Mouse (Mus musculus) embryonic facial prominence, embryonic 12.5 days (tissue): ENCODE measurements around the gene E030025P04Rik. TPM values are rescaled to one million over a fixed set of nuclear protein-coding genes. Genes with fewer than 3 reads are reported as not detected.

Source experiments
- ATAC-seq: fragments of 200-750 bp; cut with Nextera tagmentation; 2 replicates; pipeline ENCODE4 v1.8.0; 2017; ENCODE audit not compliant: insufficient number of reproducible peaks, insufficient read depth, low FRiP score, low TSS enrichment
- H3K27ac ChIP-seq: fragments of 300-500 bp; sonication (generic); 2 replicates; pipeline ENCODE4 v1.5.1; 2016; ENCODE audit warnings: mild to moderate bottlenecking
- H3K27me3 ChIP-seq: fragments of 300-500 bp; sonication (generic); 2 replicates; pipeline ENCODE4 v1.6.1; 2016; ENCODE audit warnings: mild to moderate bottlenecking, moderate library complexity
- H3K36me3 ChIP-seq: fragments of 300-500 bp; sonication (generic); 2 replicates; pipeline ENCODE4 v1.6.1; 2016; ENCODE audit warnings: mild to moderate bottlenecking
- H3K4me1 ChIP-seq: fragments of 300-500 bp; sonication (generic); 2 replicates; pipeline ENCODE4 v1.6.1; 2016
- H3K4me2 ChIP-seq: fragments of 300-500 bp; sonication (generic); replicated peaks from 2 replicates; pipeline ENCODE4 v1.6.1; 2016; ENCODE audit warnings: mild to moderate bottlenecking, moderate library complexity
- H3K4me3 ChIP-seq: fragments of 300-500 bp; sonication (generic); 2 replicates; pipeline ENCODE4 v1.5.1; 2016; ENCODE audit warnings: mild to moderate bottlenecking
- H3K9ac ChIP-seq: fragments of 300-500 bp; sonication (generic); 2 replicates; pipeline ENCODE4 v1.6.1; 2016; ENCODE audit warnings: mild to moderate bottlenecking, moderate library complexity
- H3K9me3 ChIP-seq: fragments of 300-500 bp; sonication (generic); 2 replicates; pipeline ENCODE4 v1.6.1; 2016; ENCODE audit warnings: mild to moderate bottlenecking, moderate library complexity
- WGBS: fragments of 180-500 bp; shearing (Covaris S2); methylation state at CpG from one replicate; pipeline ENCODE4 v1.1.7; 2016; 5-methylcytosine and 5-hydroxymethylcytosine counted together
- polyA plus RNA-seq: library from polyadenylated mRNA; unstranded; fragments of >200 nt; fragmentation: Nextera tagmentation; extraction: Ambion mirVana; gene quantifications from 2 replicates; pipeline ENCODE4 v1.2.1, GENCODE M21; 2016

The E030025P04Rik gene
- polyA plus RNA-seq, 1 experiment from 2014 or later = not detected

GRCm38 (mm10) chr11:109144890-109145341 is 747 bp upstream of the E030025P04Rik start:
- H3K4me2 ChIP-seq = no peak overlapping the region
- no peaks in the 10 kb centered on the region for H3K27me3 ChIP-seq
- H3K9me3 ChIP-seq = no peaks in the 10 kb centered on the region
- H3K4me3 ChIP-seq = no peak overlapping the region
- 79% methylated on average over 7 of the region's 7 CpGs for WGBS
- H3K36me3 ChIP-seq = no peaks in the 10 kb centered on the region
- no peak overlapping the region for H3K9ac ChIP-seq
- H3K4me1 ChIP-seq = no peaks in the 10 kb centered on the region
- no peak for ATAC-seq
- no peak overlapping the region for H3K27ac ChIP-seq

- H3K4me1 ChIP-seq = no peaks in the 10 kb centered on the region
- no peaks in the 10 kb centered on the region for H3K27me3 ChIP-seq
- no peak overlapping the region for H3K4me2 ChIP-seq
- H3K9me3 ChIP-seq = no peaks in the 10 kb centered on the region
- WGBS = 62% methylated on average over 7 of the region's 7 CpGs
- no peak overlapping the region for H3K9ac ChIP-seq
- H3K36me3 ChIP-seq = no peaks in the 10 kb centered on the region
- no peak overlapping the region for H3K4me3 ChIP-seq
- no peak for ATAC-seq
- H3K27ac ChIP-seq = no peak overlapping the region
These were observed 17.7 kb downstream of the E030025P04Rik start for GRCm38 (mm10) chr11:109126482-109126881.

GRCm38 (mm10) chr11:109125451-109125850 is 18.7 kb downstream of the E030025P04Rik start:
- WGBS = 79% methylated on average over 5 of the region's 5 CpGs
- no peak overlapping the region for H3K27ac ChIP-seq
- H3K36me3 ChIP-seq = no peaks in the 10 kb centered on the region
- no peaks in the 10 kb centered on the region for H3K27me3 ChIP-seq
- no peak overlapping the region for H3K9ac ChIP-seq
- H3K4me2 ChIP-seq = no peak overlapping the region
- H3K4me3 ChIP-seq = no peak overlapping the region
- ATAC-seq = no peak
- no peaks in the 10 kb centered on the region for H3K9me3 ChIP-seq
- H3K4me1 ChIP-seq = no peaks in the 10 kb centered on the region

- 48% methylated on average over 3 of the region's 3 CpGs for WGBS
- no peaks in the 10 kb centered on the region for H3K4me1 ChIP-seq
- no peak overlapping the region for H3K4me2 ChIP-seq
- H3K36me3 ChIP-seq = no peaks in the 10 kb centered on the region
- H3K27me3 ChIP-seq = no peaks in the 10 kb centered on the region
- no peak overlapping the region for H3K4me3 ChIP-seq
- H3K9ac ChIP-seq = no peak overlapping the region
- H3K27ac ChIP-seq = no peak overlapping the region
- H3K9me3 ChIP-seq = no peaks in the 10 kb centered on the region
- no peak for ATAC-seq
These were observed 19.9 kb downstream of the E030025P04Rik start for GRCm38 (mm10) chr11:109124284-109124683.

- Histone ChIP-seq H3K27me3 (no peaks in the 10 kb centered on the region), H3K9ac (no peak overlapping the region), H3K4me3 (no peak overlapping the region), H3K4me2 (no peak overlapping the region), H3K4me1 (peaks cover 15% of the 10 kb centered on the region; the same call in 1 of the 2 replicates), H3K9me3 (no peaks in the 10 kb centered on the region), H3K36me3 (no peaks in the 10 kb centered on the region), H3K27ac (no peak overlapping the region)
- WGBS = 26% methylated on average over 11 of the region's 11 CpGs
- ATAC-seq = no peak
These were observed 34.3 kb downstream of the E030025P04Rik start for GRCm38 (mm10) chr11:109109826-109110346.

DNA sequence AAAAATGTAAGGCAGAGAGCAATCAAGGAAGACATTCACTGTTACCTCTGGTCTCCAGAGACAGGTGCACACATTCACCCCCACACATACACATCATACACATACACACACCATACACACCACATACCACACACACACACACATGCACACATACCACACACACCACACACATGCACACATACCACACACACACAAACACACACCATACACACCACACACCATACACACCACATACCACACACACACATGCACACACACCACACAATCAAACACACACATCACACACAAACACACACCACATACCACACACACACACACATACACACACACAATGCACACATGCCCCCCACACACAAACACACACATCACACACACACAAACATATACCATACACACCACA is 35.1 kb downstream of the E030025P04Rik start:
- no peaks in the 10 kb centered on the region for H3K27me3 ChIP-seq

GRCm38 (mm10) chr11:109107518-109108205 is 36.5 kb downstream of the E030025P04Rik start:
- no peaks in the 10 kb centered on the region for H3K9me3 ChIP-seq
- H3K27me3 ChIP-seq = no peaks in the 10 kb centered on the region
- H3K4me2 ChIP-seq = no peak overlapping the region
- H3K36me3 ChIP-seq = no peaks in the 10 kb centered on the region
- no peak overlapping the region for H3K27ac ChIP-seq
- H3K4me3 ChIP-seq = no peak overlapping the region
- H3K9ac ChIP-seq = no peak overlapping the region; the same call in 1 of the 2 replicates
- no peak for ATAC-seq
- 48% methylated on average over 11 of the region's 11 CpGs for WGBS
- H3K4me1 ChIP-seq = peaks cover 15% of the 10 kb centered on the region; the same call in 1 of the 2 replicates

More for the DNA sequence above, 35.1 kb downstream of the E030025P04Rik start:
- ATAC-seq = no peak
- Histone ChIP-seq H3K4me3 (no peak overlapping the region), H3K4me2 (no peak overlapping the region), H3K9me3 (no peaks in the 10 kb centered on the region), H3K9ac (no peak overlapping the region), H3K36me3 (no peaks in the 10 kb centered on the region), H3K27ac (no peak overlapping the region), H3K4me1 (peaks cover 15% of the 10 kb centered on the region; the same call in 1 of the 2 replicates)

GRCm38 (mm10) chr11:109106751-109107150 is 37.4 kb downstream of the E030025P04Rik start:
- Histone ChIP-seq H3K4me2 (no peak overlapping the region), H3K27ac (no peak overlapping the region), H3K4me3 (no peak overlapping the region), H3K36me3 (no peaks in the 10 kb centered on the region), H3K9me3 (no peaks in the 10 kb centered on the region), H3K27me3 (no peaks in the 10 kb centered on the region), H3K4me1 (peaks cover 15% of the 10 kb centered on the region; the same call in 1 of the 2 replicates), H3K9ac (no peak overlapping the region)
- 16% methylated on average over 8 of the region's 8 CpGs for WGBS
- no peak for ATAC-seq

DNA sequence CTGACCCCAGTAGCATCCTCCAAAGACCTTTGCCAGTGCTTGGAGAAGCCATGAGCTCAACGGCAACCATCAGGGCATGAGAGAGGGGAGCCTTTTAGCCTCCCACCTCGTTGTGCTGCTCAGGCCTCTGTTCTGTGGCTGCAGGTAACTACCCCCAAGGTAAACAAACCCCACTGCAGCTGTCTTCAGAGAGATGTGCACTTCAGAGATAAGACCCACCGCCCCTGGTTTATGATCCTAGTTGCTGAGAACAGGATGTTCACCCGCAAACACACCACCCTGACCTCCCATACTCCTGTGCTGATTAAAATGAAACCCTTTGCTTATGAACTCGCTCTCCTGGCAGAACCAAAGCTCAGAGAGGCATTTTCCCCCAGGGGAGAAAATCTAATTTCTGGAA is 38.0 kb downstream of the E030025P04Rik start:
- H3K27me3 ChIP-seq = no peaks in the 10 kb centered on the region
- H3K36me3 ChIP-seq = no peaks in the 10 kb centered on the region
- no peak overlapping the region for H3K4me2 ChIP-seq
- no peak overlapping the region for H3K27ac ChIP-seq
- WGBS = 44% methylated on average over 5 of the region's 5 CpGs
- H3K4me3 ChIP-seq = no peak overlapping the region
- ATAC-seq = no peak
- no peaks in the 10 kb centered on the region for H3K9me3 ChIP-seq
- H3K9ac ChIP-seq = no peak overlapping the region
- peaks cover 15% of the 10 kb centered on the region; the same call in 1 of the 2 replicates for H3K4me1 ChIP-seq

GRCm38 (mm10) chr11:109103386-109103785 is 40.8 kb downstream of the E030025P04Rik start:
- Histone ChIP-seq H3K4me1 (peaks cover 12% of the 10 kb centered on the region; the same call in 1 of the 2 replicates), H3K4me3 (no peak overlapping the region), H3K36me3 (no peaks in the 10 kb centered on the region), H3K4me2 (no peak overlapping the region), H3K9ac (no peak overlapping the region), H3K27me3 (no peaks in the 10 kb centered on the region), H3K27ac (no peak overlapping the region), H3K9me3 (no peaks in the 10 kb centered on the region)
- whole genome bisulfite sequencing = 84% methylated on average over 3 of the region's 3 CpGs
- ATAC-seq = no peak

DNA sequence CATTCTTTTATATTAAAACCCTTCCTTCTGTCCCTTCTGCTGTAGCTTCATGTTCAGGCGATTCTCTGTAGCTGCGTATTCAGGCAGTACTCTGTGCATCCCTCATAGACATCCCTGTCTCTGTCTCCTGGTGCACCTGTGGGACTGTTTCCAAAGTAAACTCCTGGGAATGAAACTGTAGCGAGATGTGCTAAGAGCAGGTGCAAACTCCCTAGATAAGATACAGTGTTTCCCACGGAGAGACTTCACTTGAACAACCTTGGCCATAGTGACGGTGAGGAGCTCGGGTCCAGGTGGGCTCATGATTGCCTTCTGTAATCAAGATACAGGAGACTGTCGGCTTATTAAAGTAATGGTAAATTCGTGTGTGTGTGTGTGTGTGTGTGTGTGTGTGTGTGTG is 41.5 kb downstream of the E030025P04Rik start:
- ATAC-seq = no peak
- WGBS = 86% methylated on average over 8 of the region's 8 CpGs
- no peak overlapping the region for H3K27ac ChIP-seq

GRCm38 (mm10) chr11:109100266-109100665 is 43.9 kb downstream of the E030025P04Rik start:
- H3K9ac ChIP-seq = no peak overlapping the region
- no peak overlapping the region for H3K4me2 ChIP-seq
- no peaks in the 10 kb centered on the region for H3K36me3 ChIP-seq
- H3K9me3 ChIP-seq = no peaks in the 10 kb centered on the region
- ATAC-seq = no peak
- H3K4me3 ChIP-seq = no peak overlapping the region
- H3K4me1 ChIP-seq = peaks cover 4% of the 10 kb centered on the region
- no peak overlapping the region for H3K27ac ChIP-seq
- 0 out of 2 replicates have a peak, but pooled peaks cover 4% of the 10 kb centered on the region for H3K27me3 ChIP-seq
- WGBS = 90% methylated on average over 6 of the region's 6 CpGs

More for the DNA sequence above, 41.5 kb downstream of the E030025P04Rik start:
- H3K36me3 ChIP-seq = no peaks in the 10 kb centered on the region
- H3K4me1 ChIP-seq = peaks cover 14% of the 10 kb centered on the region
- H3K9ac ChIP-seq = no peak overlapping the region
- H3K9me3 ChIP-seq = no peaks in the 10 kb centered on the region
- no peaks in the 10 kb centered on the region for H3K27me3 ChIP-seq
- no peak overlapping the region for H3K4me2 ChIP-seq
- H3K4me3 ChIP-seq = no peak overlapping the region
